Mouse (Mus musculus): ENCODE results near the gene Vnn3. TPM values are rescaled to one million over a fixed set of nuclear protein-coding genes. Genes with fewer than 3 reads are reported as not detected.

Gene Vnn3
- polyA plus RNA-seq, 1 experiment from 2014 or later: 0.14 TPM

DNA sequence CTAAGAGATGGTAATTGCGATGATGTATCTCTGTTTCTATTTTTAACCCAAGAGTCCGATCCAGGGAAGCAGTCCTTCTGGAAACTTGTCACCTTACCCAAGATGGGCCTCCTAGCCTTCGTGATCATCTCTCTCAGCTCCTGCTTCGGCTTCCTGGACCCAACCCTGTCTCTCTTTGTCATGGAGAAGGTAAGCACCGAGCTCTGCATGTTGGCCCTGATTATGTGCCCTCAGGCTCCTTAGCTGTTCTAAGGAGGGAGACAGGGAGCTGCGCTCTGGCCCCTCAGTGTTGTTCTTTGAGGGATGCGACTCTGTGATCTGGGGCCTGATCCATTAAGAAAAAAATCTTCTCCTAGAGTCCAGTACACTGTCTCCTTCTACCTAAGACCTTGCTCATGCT is 35.0 kb upstream of the Vnn3 start:
- ATAC-seq: no peak
- Histone ChIP-seq H3K27ac (ENCODE audit: low read depth, low read length) (no peak overlapping the region), H3K27me3 (replicated peaks; ENCODE audit: control insufficient read depth, insufficient read depth, low read length) (no peaks in the 10 kb centered on the region), H3K9me3 (ENCODE audit: control insufficient read depth, low read length) (no peaks in the 10 kb centered on the region), H3K4me3 (ENCODE audit: low read length) (no peak overlapping the region), H3K4me1 (ENCODE audit: control insufficient read depth, insufficient read depth, low read depth, low read length) (no peaks in the 10 kb centered on the region), H3K9ac (ENCODE audit: low read depth, low read length) (no peak overlapping the region), H3K4me2 (ENCODE audit: low read length) (no peak overlapping the region), H3K36me3 (ENCODE audit: control insufficient read depth, insufficient read depth, low read length) (0 out of 2 replicates have a peak, but pooled peaks cover 3% of the 10 kb centered on the region)
- 91% methylated on average over 7 of the region's 7 CpGs for WGBS

DNA sequence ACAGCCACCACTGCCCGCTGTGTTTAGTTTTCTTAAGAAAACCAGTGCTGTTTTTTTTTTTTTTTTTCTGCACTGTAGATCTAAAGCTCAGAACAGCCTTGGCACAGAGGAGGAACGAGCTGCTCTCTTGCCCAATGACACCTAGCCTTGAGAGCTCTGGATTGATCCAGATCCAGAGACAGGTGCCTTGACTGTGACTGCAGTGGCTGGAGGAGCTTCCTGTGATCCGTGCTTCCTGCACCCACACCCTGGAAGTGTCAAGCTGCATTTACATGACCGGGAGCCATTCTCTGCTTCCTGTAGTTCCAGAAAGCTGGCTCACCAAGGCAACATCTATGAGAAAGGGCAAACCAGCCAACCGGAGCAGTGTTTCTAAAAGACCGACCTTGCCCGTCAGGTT is 24.7 kb upstream of the Vnn3 start:
- H3K36me3 ChIP-seq (ENCODE audit: control insufficient read depth, insufficient read depth, low read length): peaks cover 26% of the 10 kb centered on the region
- no peak for ATAC-seq
- H3K27ac ChIP-seq (ENCODE audit: low read depth, low read length): no peak overlapping the region
- no peaks in the 10 kb centered on the region for H3K9me3 ChIP-seq (ENCODE audit: control insufficient read depth, low read length)
- WGBS: 91% methylated on average over 7 of the region's 7 CpGs
- no peaks in the 10 kb centered on the region for H3K27me3 ChIP-seq (replicated peaks; ENCODE audit: control insufficient read depth, insufficient read depth, low read length)
- H3K9ac ChIP-seq (ENCODE audit: low read depth, low read length): no peak overlapping the region
- H3K4me1 ChIP-seq (ENCODE audit: control insufficient read depth, insufficient read depth, low read depth, low read length): no peaks in the 10 kb centered on the region
- H3K4me3 ChIP-seq (ENCODE audit: low read length): no peak overlapping the region
- H3K4me2 ChIP-seq (ENCODE audit: low read length): no peak overlapping the region

DNA sequence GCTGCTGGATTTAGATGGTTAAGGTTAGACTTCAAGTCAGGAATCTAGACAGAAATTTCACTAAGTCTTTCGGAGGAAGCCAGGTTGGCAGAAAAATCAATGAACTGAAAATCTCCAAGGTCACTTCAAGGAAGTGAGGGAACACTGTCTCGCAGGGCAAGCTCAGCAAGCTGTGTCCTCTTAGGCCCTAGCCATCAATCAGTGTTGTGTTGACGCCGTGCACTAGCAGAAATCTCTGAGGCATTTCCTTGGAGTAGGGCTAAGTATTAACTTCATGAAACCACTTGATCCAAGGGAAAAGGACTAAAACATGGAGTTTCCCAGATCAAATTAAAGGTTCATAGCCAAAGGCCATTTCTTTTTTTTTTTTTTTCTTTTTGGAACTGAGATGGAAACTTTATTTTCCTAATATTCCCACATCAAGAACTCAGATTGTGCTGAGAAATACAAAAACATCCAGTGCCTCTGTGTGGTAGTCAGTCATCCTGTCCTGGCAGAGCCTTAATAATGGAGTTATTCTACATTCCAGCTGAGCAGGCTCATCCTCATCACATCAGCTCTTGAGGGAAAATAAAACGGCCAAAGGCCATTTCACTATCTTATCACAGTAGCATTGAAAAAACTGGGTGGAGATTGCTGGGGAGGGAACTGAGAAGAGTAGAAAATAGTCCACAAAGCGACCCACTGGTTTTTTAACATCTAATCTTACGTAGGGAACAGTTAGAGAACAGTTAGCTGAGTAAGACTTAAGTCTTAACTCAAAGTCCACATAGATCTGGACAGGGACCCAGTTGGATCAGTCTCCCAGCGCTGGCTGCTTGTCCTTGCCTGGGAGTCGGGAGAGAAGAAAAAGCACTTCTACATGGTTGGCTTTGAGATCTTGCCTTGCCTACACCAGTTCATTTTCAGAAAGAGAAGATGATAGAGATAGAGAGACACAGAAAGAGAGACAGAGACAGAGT is 15.0 kb upstream of the Vnn3 start:
- Histone ChIP-seq H3K9me3 (ENCODE audit: control insufficient read depth, low read length) (no peaks in the 10 kb centered on the region), H3K27me3 (replicated peaks; ENCODE audit: control insufficient read depth, insufficient read depth, low read length) (no peaks in the 10 kb centered on the region), H3K4me3 (ENCODE audit: low read length) (no peak overlapping the region), H3K36me3 (ENCODE audit: control insufficient read depth, insufficient read depth, low read length) (no peaks in the 10 kb centered on the region), H3K4me1 (ENCODE audit: control insufficient read depth, insufficient read depth, low read depth, low read length) (no peaks in the 10 kb centered on the region), H3K9ac (ENCODE audit: low read depth, low read length) (no peak overlapping the region), H3K27ac (ENCODE audit: low read depth, low read length) (no peak overlapping the region), H3K4me2 (ENCODE audit: low read length) (no peak overlapping the region)
- 79% methylated on average over 9 of the region's 9 CpGs for WGBS
- no peak for ATAC-seq

DNA sequence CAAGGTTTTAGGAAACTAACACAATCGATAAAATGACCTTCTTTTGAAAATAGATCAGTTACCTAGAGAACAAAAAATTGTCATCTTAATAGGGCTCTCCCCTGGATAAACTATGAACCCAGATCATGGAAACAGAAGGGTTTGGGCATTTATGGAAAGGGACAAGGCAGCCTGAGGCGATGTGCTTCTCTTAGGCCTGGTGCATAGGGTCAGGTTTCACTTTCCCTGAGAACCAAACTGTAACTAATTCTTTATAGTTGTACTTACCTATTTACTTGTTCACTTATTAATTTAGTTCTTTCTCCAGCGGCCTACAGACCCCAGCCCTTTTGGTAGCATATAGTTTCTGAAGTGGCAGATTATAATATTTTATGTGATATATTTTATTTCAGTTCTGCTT is 14.1 kb upstream of the Vnn3 start:
- Histone ChIP-seq H3K27me3 (replicated peaks; ENCODE audit: control insufficient read depth, insufficient read depth, low read length) (no peaks in the 10 kb centered on the region), H3K27ac (ENCODE audit: low read depth, low read length) (no peak overlapping the region), H3K9ac (ENCODE audit: low read depth, low read length) (no peak overlapping the region), H3K36me3 (ENCODE audit: control insufficient read depth, insufficient read depth, low read length) (no peaks in the 10 kb centered on the region), H3K4me1 (ENCODE audit: control insufficient read depth, insufficient read depth, low read depth, low read length) (no peaks in the 10 kb centered on the region), H3K4me2 (ENCODE audit: low read length) (no peak overlapping the region), H3K9me3 (ENCODE audit: control insufficient read depth, low read length) (no peaks in the 10 kb centered on the region), H3K4me3 (ENCODE audit: low read length) (no peak overlapping the region)
- WGBS: 83% methylated on average over 3 of the region's 3 CpGs
- no peak for ATAC-seq

DNA sequence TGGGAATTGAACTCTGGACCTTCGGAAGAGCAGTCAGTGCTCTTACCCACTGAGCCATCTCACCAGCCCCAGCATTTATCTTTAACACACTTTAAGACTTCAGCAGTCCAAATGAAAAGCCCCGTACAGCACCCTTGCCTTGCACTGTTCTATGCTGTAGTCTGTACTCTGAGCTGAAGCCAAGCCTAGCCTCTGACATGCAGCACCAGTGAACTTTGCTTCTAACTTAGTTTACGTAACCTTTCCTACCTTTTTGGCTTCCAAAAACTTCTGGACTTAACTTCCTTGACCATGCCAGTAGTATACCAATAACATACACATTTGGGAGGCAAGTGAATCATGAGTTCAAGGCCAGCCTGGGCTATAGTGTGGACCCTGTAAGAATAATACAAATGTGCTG is 12.4 kb upstream of the Vnn3 start:
- H3K27me3 ChIP-seq (replicated peaks; ENCODE audit: control insufficient read depth, insufficient read depth, low read length): no peaks in the 10 kb centered on the region
- H3K27ac ChIP-seq (ENCODE audit: low read depth, low read length): no peak overlapping the region
- H3K4me2 ChIP-seq (ENCODE audit: low read length): no peak overlapping the region
- ATAC-seq: no peak
- no peaks in the 10 kb centered on the region for H3K36me3 ChIP-seq (ENCODE audit: control insufficient read depth, insufficient read depth, low read length)
- H3K9ac ChIP-seq (ENCODE audit: low read depth, low read length): no peak overlapping the region
- H3K4me3 ChIP-seq (ENCODE audit: low read length): no peak overlapping the region
- H3K4me1 ChIP-seq (ENCODE audit: control insufficient read depth, insufficient read depth, low read depth, low read length): no peaks in the 10 kb centered on the region
- 93% methylated on average over 3 of the region's 3 CpGs for WGBS
- no peaks in the 10 kb centered on the region for H3K9me3 ChIP-seq (ENCODE audit: control insufficient read depth, low read length)

DNA sequence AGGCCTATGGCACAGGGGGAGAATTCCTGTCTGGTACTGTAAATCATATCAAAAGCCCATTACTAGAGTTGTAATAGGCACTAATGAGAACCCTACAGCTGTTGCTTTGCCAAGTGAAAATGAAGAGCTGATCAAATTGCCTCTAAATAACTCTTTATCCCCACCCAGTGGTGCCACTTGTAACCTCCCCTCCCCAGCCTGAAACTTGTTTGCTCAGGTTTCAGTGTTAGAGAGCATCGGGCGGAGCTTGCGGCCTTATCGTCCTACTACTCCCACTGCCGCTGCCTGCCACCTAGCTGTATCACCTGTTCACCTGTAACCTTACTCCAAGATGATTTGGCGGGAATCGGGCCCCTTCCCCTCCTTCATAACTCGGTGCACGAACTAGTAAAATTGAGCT is 11.9 kb upstream of the Vnn3 start:
- Histone ChIP-seq H3K9me3 (ENCODE audit: control insufficient read depth, low read length) (no peaks in the 10 kb centered on the region), H3K4me1 (ENCODE audit: control insufficient read depth, insufficient read depth, low read depth, low read length) (no peaks in the 10 kb centered on the region), H3K36me3 (ENCODE audit: control insufficient read depth, insufficient read depth, low read length) (no peaks in the 10 kb centered on the region), H3K4me3 (ENCODE audit: low read length) (no peak overlapping the region), H3K9ac (ENCODE audit: low read depth, low read length) (no peak overlapping the region), H3K4me2 (ENCODE audit: low read length) (no peak overlapping the region), H3K27ac (ENCODE audit: low read depth, low read length) (no peak overlapping the region), H3K27me3 (replicated peaks; ENCODE audit: control insufficient read depth, insufficient read depth, low read length) (no peaks in the 10 kb centered on the region)
- 55% methylated on average over 9 of the region's 9 CpGs for WGBS
- ATAC-seq: no peak

DNA sequence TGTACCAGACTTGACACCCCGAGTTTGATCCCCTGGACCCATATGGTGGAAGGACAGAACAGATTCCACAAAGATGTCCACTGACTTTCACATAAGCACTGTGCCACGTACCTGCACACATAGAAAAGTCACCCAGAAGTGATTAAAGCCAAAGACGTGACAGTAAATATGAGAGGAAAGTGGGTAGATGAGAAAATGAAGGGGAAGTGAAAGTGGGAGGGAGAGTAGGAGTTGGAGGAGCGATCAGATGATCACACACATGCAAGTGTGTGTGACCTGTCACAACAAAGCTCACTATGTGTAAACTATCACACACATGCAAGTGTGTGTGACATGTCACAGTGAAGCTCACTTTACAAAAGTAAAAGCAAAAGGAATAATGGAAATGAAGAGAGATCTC is 10.8 kb upstream of the Vnn3 start:
- Histone ChIP-seq H3K4me1 (ENCODE audit: control insufficient read depth, insufficient read depth, low read depth, low read length) (no peaks in the 10 kb centered on the region), H3K36me3 (ENCODE audit: control insufficient read depth, insufficient read depth, low read length) (no peaks in the 10 kb centered on the region), H3K27ac (ENCODE audit: low read depth, low read length) (no peak overlapping the region), H3K27me3 (replicated peaks; ENCODE audit: control insufficient read depth, insufficient read depth, low read length) (no peaks in the 10 kb centered on the region), H3K9ac (ENCODE audit: low read depth, low read length) (no peak overlapping the region), H3K4me3 (ENCODE audit: low read length) (no peak overlapping the region), H3K4me2 (ENCODE audit: low read length) (no peak overlapping the region), H3K9me3 (ENCODE audit: control insufficient read depth, low read length) (no peaks in the 10 kb centered on the region)
- no peak for ATAC-seq
- WGBS: 78% methylated on average over 4 of the region's 4 CpGs

DNA sequence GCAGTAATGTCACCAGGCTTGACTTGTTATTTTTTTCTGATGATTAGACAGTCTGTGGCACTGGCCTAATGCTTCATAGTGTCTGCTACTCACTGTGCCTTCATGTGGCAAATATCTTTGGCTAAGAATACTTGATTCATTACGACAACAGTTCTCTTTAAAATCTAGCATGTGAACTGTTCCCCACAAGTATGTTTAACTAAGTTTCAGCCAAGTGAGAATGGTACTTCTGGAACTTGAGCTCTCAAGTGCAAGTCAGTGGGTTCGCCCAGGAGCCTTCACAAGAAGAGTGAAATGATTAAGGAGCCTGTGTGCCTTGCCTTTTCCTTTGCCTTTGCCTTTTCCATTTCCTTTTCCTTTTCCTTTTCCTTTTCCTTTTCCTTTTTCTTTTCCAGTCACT is 834 bp downstream of the Vnn3 start:
- WGBS: 92% methylated on average over 2 of the region's 2 CpGs
- no peak overlapping the region for H3K9ac ChIP-seq (ENCODE audit: low read depth, low read length)
- no peaks in the 10 kb centered on the region for H3K9me3 ChIP-seq (ENCODE audit: control insufficient read depth, low read length)
- H3K4me1 ChIP-seq (ENCODE audit: control insufficient read depth, insufficient read depth, low read depth, low read length): no peaks in the 10 kb centered on the region
- no peaks in the 10 kb centered on the region for H3K27me3 ChIP-seq (replicated peaks; ENCODE audit: control insufficient read depth, insufficient read depth, low read length)
- H3K4me3 ChIP-seq (ENCODE audit: low read length): no peak overlapping the region
- ATAC-seq: no peak
- H3K27ac ChIP-seq (ENCODE audit: low read depth, low read length): no peak overlapping the region
- no peaks in the 10 kb centered on the region for H3K36me3 ChIP-seq (ENCODE audit: control insufficient read depth, insufficient read depth, low read length)
- no peak overlapping the region for H3K4me2 ChIP-seq (ENCODE audit: low read length)

DNA sequence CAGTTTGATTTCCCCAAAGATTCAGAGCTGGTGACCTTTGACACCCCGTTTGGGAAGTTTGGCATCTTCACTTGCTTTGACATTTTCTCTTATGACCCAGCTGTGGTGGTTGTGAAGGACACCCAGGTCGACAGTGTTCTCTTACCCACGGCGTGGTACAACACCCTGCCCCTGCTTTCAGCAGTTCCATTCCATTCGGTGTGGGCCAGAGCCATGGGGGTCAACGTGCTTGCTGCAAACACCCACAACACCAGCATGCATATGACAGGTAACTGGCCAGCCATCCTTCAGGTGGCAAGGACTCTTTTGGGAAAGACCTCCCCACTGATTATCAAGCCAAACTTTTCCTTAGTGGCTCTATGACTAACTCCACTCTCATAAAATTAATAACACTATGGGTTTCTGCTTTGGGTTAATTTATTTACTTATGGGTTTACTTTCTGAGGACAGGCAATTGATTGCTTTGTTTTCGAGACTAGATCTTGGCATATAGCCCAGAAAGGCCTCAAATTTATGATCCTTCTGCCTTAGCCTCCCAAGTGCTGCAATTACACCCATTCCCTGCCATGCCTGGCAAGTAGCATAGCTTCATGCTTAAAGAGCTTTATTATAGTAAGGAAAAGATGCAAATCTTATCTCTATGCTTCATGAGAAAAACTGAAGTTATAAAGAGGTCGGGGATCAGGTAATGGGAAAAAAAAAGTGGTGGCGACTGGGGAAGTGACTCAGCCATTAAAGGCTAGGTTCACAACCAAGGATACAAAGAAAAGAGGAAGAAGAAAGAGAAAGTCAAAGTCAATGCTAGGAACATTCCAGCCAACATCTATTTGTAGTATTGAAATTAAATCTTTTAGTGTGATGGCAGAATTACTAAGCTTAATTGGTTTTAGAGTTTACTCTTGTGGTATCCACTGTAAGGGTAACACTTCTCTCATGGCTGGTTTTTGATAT is 13.4 kb downstream of the Vnn3 start:
- no peak overlapping the region for H3K4me2 ChIP-seq (ENCODE audit: low read length)
- 78% methylated on average over 9 of the region's 9 CpGs for WGBS
- H3K27ac ChIP-seq (ENCODE audit: low read depth, low read length): no peak overlapping the region
- H3K9ac ChIP-seq (ENCODE audit: low read depth, low read length): no peak overlapping the region
- no peaks in the 10 kb centered on the region for H3K4me1 ChIP-seq (ENCODE audit: control insufficient read depth, insufficient read depth, low read depth, low read length)
- no peaks in the 10 kb centered on the region for H3K36me3 ChIP-seq (ENCODE audit: control insufficient read depth, insufficient read depth, low read length)
- no peak overlapping the region for H3K4me3 ChIP-seq (ENCODE audit: low read length)
- ATAC-seq: no peak
- no peaks in the 10 kb centered on the region for H3K27me3 ChIP-seq (replicated peaks; ENCODE audit: control insufficient read depth, insufficient read depth, low read length)
- no peaks in the 10 kb centered on the region for H3K9me3 ChIP-seq (ENCODE audit: control insufficient read depth, low read length)

Measured in hindbrain, embryonic 16.5 days (tissue).